Mouse (Mus musculus) brain, embryonic 14.5 days (tissue): Measurements from ENCODE around the gene Olfr1112. TPM values are rescaled to one million over a fixed set of nuclear protein-coding genes. Genes with fewer than 3 reads are reported as not detected.
"Not testable (repeated sequence)": the region's sequence is repeated elsewhere in the genome, so short reads cannot be mapped to it uniquely, and the experiment has no call there.

Source experiments
- DNase-seq: peaks from one replicate; pipeline ENCODE4 v3.0.0-alpha.2; 2011; ENCODE audit warnings: low read depth
- CTCF ChIP-seq: fragments of 200-500 bp; IDR thresholded peaks from 2 replicates; pipeline ENCODE4 v1.5.1; 2012; ENCODE audit warnings: inconsistent platforms, mild to moderate bottlenecking, moderate library complexity, borderline replicate concordance; ENCODE audit not compliant: insufficient read depth, insufficient read length; ENCODE audit errors: extremely low read depth
- POLR2A ChIP-seq: fragments of 200-500 bp; IDR thresholded peaks from 2 replicates; pipeline ENCODE4 v1.6.1; 2012; ENCODE audit warnings: mild to moderate bottlenecking, inconsistent platforms, borderline replicate concordance; ENCODE audit not compliant: poor library complexity, insufficient read depth, insufficient read length, severe bottlenecking; ENCODE audit errors: extremely low read depth
- polyA plus RNA-seq: library from polyadenylated mRNA; depleted of rRNA; stranded (reverse); fragments of >200 nt; gene quantifications from 2 replicates; pipeline ENCODE4 v1.2.3, GENCODE M21; 2012; rRNA removed

Olfr1112 gene
- not detected in 2 replicates for polyA plus RNA-seq

DNA sequence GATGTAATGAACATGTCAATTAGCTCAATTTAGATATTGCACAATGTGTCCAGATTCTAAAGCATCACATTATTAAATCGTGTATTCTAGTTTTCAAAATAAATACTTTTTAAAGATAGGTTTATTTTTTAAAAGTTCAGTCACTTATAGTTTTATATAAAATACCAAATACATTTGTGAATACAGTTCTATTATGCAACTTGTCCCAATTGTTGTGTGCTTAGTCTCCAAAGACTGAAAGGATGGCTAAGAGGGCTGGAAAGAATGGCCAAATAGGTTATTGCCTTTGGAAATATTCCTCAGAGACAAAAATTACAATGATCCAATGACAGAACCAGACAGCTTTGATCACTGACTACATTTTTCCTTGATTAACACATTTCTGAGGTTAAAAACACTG is at the start of gene Olfr1112:
Olfr1112 (plus strand) TSS at position 301 of the 400 bp plus-strand sequence.
- TF ChIP-seq POLR2A = no peak
- TF ChIP-seq CTCF = no peak
- no peak for DNase-seq

DNA sequence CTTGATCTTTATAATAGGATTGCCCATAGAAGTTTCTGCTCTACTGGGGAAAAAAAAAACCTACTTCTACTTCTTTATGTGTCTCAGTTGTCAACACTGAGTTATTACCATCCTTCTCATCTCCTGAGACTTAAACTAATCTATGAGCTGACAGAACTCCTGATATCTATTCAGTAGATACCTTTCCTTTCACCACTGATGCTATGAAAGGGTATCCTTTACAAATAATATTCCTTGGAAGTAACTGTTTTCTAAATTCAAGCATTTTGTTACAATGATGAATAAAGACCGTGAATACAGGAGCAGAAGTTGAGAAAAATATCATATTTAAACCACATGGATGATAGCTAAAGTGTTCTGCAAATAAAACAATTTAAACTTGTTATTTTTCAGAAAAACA is 47.4 kb upstream of the Olfr1112 start, which contains the start of gene Olfr1110:
Olfr1110 (minus strand) TSS at position 101 of the 400 bp plus-strand sequence.
- no peak for TF ChIP-seq POLR2A
- TF ChIP-seq CTCF = no peak
- no peak for DNase-seq

DNA sequence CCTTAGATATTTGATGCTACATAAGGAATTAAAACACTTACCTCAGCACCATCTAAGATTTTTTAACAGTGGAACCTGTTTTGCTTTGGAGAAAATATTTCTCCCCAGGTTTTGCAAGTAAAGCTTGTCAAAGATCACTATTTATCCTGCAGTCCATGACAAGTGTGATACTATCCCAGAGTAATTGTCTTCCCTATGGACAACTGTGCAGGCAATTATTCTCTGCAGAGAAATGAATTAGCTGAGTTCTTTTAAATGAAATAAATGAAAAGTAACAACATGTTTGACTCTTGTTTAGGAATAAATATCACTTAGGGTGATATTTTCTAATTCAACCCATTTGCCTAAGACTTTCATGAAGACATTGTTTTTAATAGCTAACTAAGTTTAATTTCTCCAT is 35.1 kb upstream of the Olfr1112 start, which contains the start of gene Olfr1111:
Olfr1111 (minus strand) TSS at position 101 of the 400 bp plus-strand sequence.
- TF ChIP-seq POLR2A = no peak
- TF ChIP-seq CTCF = no peak
- no peak for DNase-seq

DNA sequence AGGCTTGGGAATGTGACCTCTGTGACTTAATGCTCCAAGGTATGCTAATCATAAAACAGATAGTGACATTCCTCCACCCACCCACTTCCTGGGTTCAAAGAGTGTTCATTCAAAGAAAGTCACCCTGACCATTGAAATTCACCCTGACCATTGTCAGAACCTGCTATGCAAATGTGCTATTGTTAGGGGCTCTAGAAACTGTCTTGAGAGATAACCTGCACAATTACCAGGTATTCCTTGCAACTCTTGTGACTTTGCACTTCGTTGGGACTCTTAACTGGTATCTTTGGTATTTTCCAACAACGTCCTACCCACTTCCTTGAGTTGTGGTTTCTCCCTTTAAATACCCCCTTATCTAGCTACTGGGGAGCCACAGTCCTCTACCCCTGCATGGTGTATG is 19.9 kb upstream of the Olfr1112 start:
- DNase-seq = not testable (repeated sequence)

DNA sequence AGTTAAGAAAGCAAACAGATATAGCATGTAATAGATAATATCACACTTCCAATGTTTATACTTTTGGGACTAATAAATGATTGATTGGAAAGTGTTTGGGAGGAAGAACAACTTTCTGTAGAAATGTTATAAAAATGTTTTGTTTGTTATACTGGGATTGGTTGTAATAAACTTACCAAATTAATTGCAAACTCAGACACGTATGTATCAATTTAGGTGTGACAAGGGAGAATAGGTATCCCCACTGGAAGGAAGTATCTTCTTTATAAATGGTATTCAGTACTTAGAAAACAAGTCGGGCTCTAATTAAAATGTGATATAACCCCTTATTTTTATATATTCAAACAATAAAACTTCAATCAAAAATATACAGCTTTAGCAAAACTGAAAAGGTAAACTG is 21.1 kb downstream of the Olfr1112 start, which contains the start of gene Olfr1113:
Olfr1113 (plus strand) TSS at position 301 of the 400 bp plus-strand sequence.
- DNase-seq = no peak
- TF ChIP-seq CTCF (no peak), POLR2A (no peak)

Other genes starting within 250 kb of the Olfr1112 start
- gene Olfr1099, start 227.1 kb upstream of the Olfr1112 start, polyA plus RNA-seq = not detected in 2 replicates
- not detected in 2 replicates for gene Olfr1100, start 207.8 kb upstream of the Olfr1112 start, polyA plus RNA-seq
- gene Olfr1101, start 196.6 kb upstream of the Olfr1112 start, polyA plus RNA-seq = not detected in 2 replicates
- gene Olfr1102, start 189.4 kb upstream of the Olfr1112 start, polyA plus RNA-seq = not detected in 2 replicates
- gene Olfr1104, start 160.7 kb upstream of the Olfr1112 start, polyA plus RNA-seq = not detected in 2 replicates
- not detected in 2 replicates for gene Olfr1105, start 151.3 kb upstream of the Olfr1112 start, polyA plus RNA-seq
- gene Olfr1106, start 135.5 kb upstream of the Olfr1112 start, polyA plus RNA-seq = not detected in 2 replicates
- gene Olfr1107, start 112.0 kb upstream of the Olfr1112 start, polyA plus RNA-seq = not detected in 2 replicates
- gene Olfr1109, start 91.8 kb upstream of the Olfr1112 start, polyA plus RNA-seq = not detected in 2 replicates
- not detected in 2 replicates for gene Olfr259, start 73.2 kb upstream of the Olfr1112 start, polyA plus RNA-seq
- not detected in 2 replicates for gene Olfr1110, start 47.5 kb upstream of the Olfr1112 start, polyA plus RNA-seq
- gene Olfr1111, start 35.2 kb upstream of the Olfr1112 start, polyA plus RNA-seq = not detected in 2 replicates
- not detected in 2 replicates for gene Olfr1113, start 21.2 kb downstream of the Olfr1112 start, polyA plus RNA-seq
- gene Olfr1115, start 60.2 kb downstream of the Olfr1112 start, polyA plus RNA-seq = not detected in 2 replicates
- not detected in 2 replicates for gene Olfr1116, start 79.7 kb downstream of the Olfr1112 start, polyA plus RNA-seq
- not detected in 2 replicates for gene Olfr1118, start 119.8 kb downstream of the Olfr1112 start, polyA plus RNA-seq
- gene Olfr1120, start 167.0 kb downstream of the Olfr1112 start, polyA plus RNA-seq = not detected in 2 replicates
- gene Olfr1121, start 182.1 kb downstream of the Olfr1112 start, polyA plus RNA-seq = not detected in 2 replicates
- not detected in 2 replicates for gene Olfr1122, start 198.1 kb downstream of the Olfr1112 start, polyA plus RNA-seq
- not detected in 2 replicates for gene Olfr1123, start 228.8 kb downstream of the Olfr1112 start, polyA plus RNA-seq
- not detected in 2 replicates for gene Olfr1124, start 242.5 kb downstream of the Olfr1112 start, polyA plus RNA-seq